Mouse (Mus musculus) megakaryocyte progenitor cell, adult 5-6 weeks (primary cell): ENCODE results near the gene Edem2. TPM values are rescaled to one million over a fixed set of nuclear protein-coding genes. Genes with fewer than 3 reads are reported as not detected.
"Not testable (repeated sequence)": the region's sequence is repeated elsewhere in the genome, so short reads cannot be mapped to it uniquely, and the experiment has no call there.

Source experiments
- ATAC-seq: replicated peaks from 2 replicates; pipeline ENCODE4 v1.8.0; 2016; ENCODE audit warnings: mild to moderate bottlenecking, moderate TSS enrichment, inconsistent platforms; ENCODE audit not compliant: poor library complexity
- total RNA-seq, 2 experiments: library from RNA; stranded (forward) in 1 of 2; stranded (reverse) in 1 of 2; fragments of 157-497, 149-512 nt in 1 of 2; fragments of 200-1000 nt in 1 of 2; gene quantifications; 2 replicates each; pipeline versions ENCODE4 v1.2.3 to v1.2.4; 2015 to 2017

Gene Edem2
- total RNA-seq, 2 experiments from 2014 or later = 55.0 to 70.9 TPM

GRCm38 (mm10) chr2:155736936-155737335, 7.7 kb upstream of the Edem2 start:
- no peak for ATAC-seq

- ATAC-seq = not testable (repeated sequence)
Measured at GRCm38 (mm10) chr2:155735766-155736165, 6.5 kb upstream of the Edem2 start, which contains the start of gene Gm17581. Gene Gm17581, minus strand, starts transcription at chr2:155735866.

- no peak for ATAC-seq
Measured at GRCm38 (mm10) chr2:155735080-155735479, 5.8 kb upstream of the Edem2 start.

GRCm38 (mm10) chr2:155728742-155729141, 533 bp downstream of the Edem2 start:
- no peak for ATAC-seq

- ATAC-seq = no peak
Measured at GRCm38 (mm10) chr2:155727764-155728395, 1.4 kb downstream of the Edem2 start.

- peak; percentile 64 for ATAC-seq
Measured at GRCm38 (mm10) chr2:155726302-155726701, 3.0 kb downstream of the Edem2 start.

- peak; percentile 8; the same call in 1 of the 2 replicates for ATAC-seq
Measured at GRCm38 (mm10) chr2:155724526-155724925, 4.7 kb downstream of the Edem2 start.

- no peak for ATAC-seq
Measured at GRCm38 (mm10) chr2:155724036-155724435, 5.2 kb downstream of the Edem2 start.

- 0 out of 2 replicates have a peak, but pooled peaks have one; percentile 26 for ATAC-seq
Measured at GRCm38 (mm10) chr2:155720585-155720984, 8.7 kb downstream of the Edem2 start.

- ATAC-seq = no peak
Measured at GRCm38 (mm10) chr2:155717082-155717990, 11.9 kb downstream of the Edem2 start.

- ATAC-seq = peak; percentile 48
Measured at GRCm38 (mm10) chr2:155710557-155710956, 18.7 kb downstream of the Edem2 start.

GRCm38 (mm10) chr2:155707251-155707650, 22.0 kb downstream of the Edem2 start:
- no peak for ATAC-seq

- ATAC-seq = no peak
Measured at GRCm38 (mm10) chr2:155703630-155704029, 25.6 kb downstream of the Edem2 start.

GRCm38 (mm10) chr2:155701399-155701919, 27.8 kb downstream of the Edem2 start:
- ATAC-seq = no peak

GRCm38 (mm10) chr2:155698443-155698842, 30.8 kb downstream of the Edem2 start:
- ATAC-seq = not testable (repeated sequence)

- ATAC-seq = peak; percentile 29
Measured at GRCm38 (mm10) chr2:155696851-155697250, 32.4 kb downstream of the Edem2 start.

- peak; percentile 64 for ATAC-seq
Measured at GRCm38 (mm10) chr2:155696091-155696558, 33.1 kb downstream of the Edem2 start.

GRCm38 (mm10) chr2:155695316-155695715, 34.0 kb downstream of the Edem2 start:
- ATAC-seq = no peak

- ATAC-seq = no peak
Measured at GRCm38 (mm10) chr2:155694564-155694963, 34.7 kb downstream of the Edem2 start.

GRCm38 (mm10) chr2:155693136-155693535, 36.1 kb downstream of the Edem2 start:
- ATAC-seq = no peak

- peak; percentile 97 for ATAC-seq
Measured at GRCm38 (mm10) chr2:155691723-155692493, 37.4 kb downstream of the Edem2 start, which contains the start of gene Trpc4ap. Gene Trpc4ap, minus strand, starts transcription at chr2:155692384.
